Mouse (Mus musculus) gastrocnemius, postnatal 4 days (tissue): ENCODE results near the gene Hoxb7. TPM values are rescaled to one million over a fixed set of nuclear protein-coding genes. Genes with fewer than 3 reads are reported as not detected.

Source experiments
- DNase-seq, 2 experiments: peaks; one replicate each; pipeline ENCODE4 v3.0.0; 2021 to 2022; ENCODE audit warnings: low spot score in 2 of 2, mixed read lengths in 2 of 2
- total RNA-seq, 2 experiments: library from RNA; stranded (reverse); gene quantifications; 2 replicates each; pipeline ENCODE4 v1.2.3; 2021

Hoxb7 gene
- total RNA-seq, 2 experiments from 2014 or later = 1.8 to 2.1 TPM

GRCm38 (mm10) chr11:96313806-96314428 is 27.5 kb downstream of the Hoxb7 start:
- no peak for DNase-seq

- DNase-seq = no peak
These were observed 28.4 kb downstream of the Hoxb7 start for GRCm38 (mm10) chr11:96314671-96315343.

GRCm38 (mm10) chr11:96315344-96315681 is 28.9 kb downstream of the Hoxb7 start:
- DNase-seq = no peak

GRCm38 (mm10) chr11:96316696-96317607 is 30.5 kb downstream of the Hoxb7 start:
- no peak for DNase-seq

GRCm38 (mm10) chr11:96317608-96318367 is 31.4 kb downstream of the Hoxb7 start, which contains the start of gene Hoxb4:
TSS of gene Hoxb4 (plus strand) at chr11:96318267.
- DNase-seq = no peak

GRCm38 (mm10) chr11:96318368-96319070 is 32.1 kb downstream of the Hoxb7 start:
- DNase-seq = no peak

GRCm38 (mm10) chr11:96319071-96319902 is 32.9 kb downstream of the Hoxb7 start:
- DNase-seq = no peak

- DNase-seq = no peak
These were observed 33.5 kb downstream of the Hoxb7 start for GRCm38 (mm10) chr11:96319910-96320309.

GRCm38 (mm10) chr11:96320688-96321087 is 34.3 kb downstream of the Hoxb7 start:
- no peak for DNase-seq

- no peak for DNase-seq
These were observed 35.4 kb downstream of the Hoxb7 start for GRCm38 (mm10) chr11:96321846-96322245.

GRCm38 (mm10) chr11:96322738-96323137 is 36.3 kb downstream of the Hoxb7 start:
- DNase-seq = no peak

GRCm38 (mm10) chr11:96323154-96323553 is 36.7 kb downstream of the Hoxb7 start, which contains the start of gene Hoxb3:
TSS of gene Hoxb3 (plus strand) at chr11:96323326.
- no peak for DNase-seq

- no peak for DNase-seq
These were observed 37.7 kb downstream of the Hoxb7 start for GRCm38 (mm10) chr11:96324125-96324524.

- DNase-seq = no peak
These were observed 38.5 kb downstream of the Hoxb7 start for GRCm38 (mm10) chr11:96324965-96325364.

GRCm38 (mm10) chr11:96325747-96326212 is 39.4 kb downstream of the Hoxb7 start:
- DNase-seq = no peak

- DNase-seq = no peak
These were observed 40.3 kb downstream of the Hoxb7 start for GRCm38 (mm10) chr11:96326705-96327104.

- DNase-seq = no peak
These were observed 40.7 kb downstream of the Hoxb7 start for GRCm38 (mm10) chr11:96327122-96327521.

GRCm38 (mm10) chr11:96327750-96328149 is 41.3 kb downstream of the Hoxb7 start:
- no peak for DNase-seq

- DNase-seq = no peak
These were observed 42.2 kb downstream of the Hoxb7 start for GRCm38 (mm10) chr11:96328605-96329004.
